Mouse (Mus musculus) thymus, adult 2 months (tissue): Measurements from ENCODE around the gene Med24.

Experiments used
- CTCF ChIP-seq: fragments of 200-500 bp; IDR thresholded peaks from 2 replicates; pipeline ENCODE4 v1.5.1; 2012; ENCODE audit warnings: mild to moderate bottlenecking, control low read depth, low read length, moderate library complexity, borderline replicate concordance; ENCODE audit not compliant: control insufficient read depth, poor library complexity, insufficient read depth; ENCODE audit errors: extremely low read depth
- POLR2A ChIP-seq: fragments of 200-500 bp; IDR thresholded peaks from 2 replicates; pipeline ENCODE4 v1.6.1; 2012; ENCODE audit warnings: mild to moderate bottlenecking, low read length, control low read depth, moderate library complexity; ENCODE audit not compliant: control insufficient read depth, poor library complexity, insufficient read depth; ENCODE audit errors: extremely low read depth

DNA sequence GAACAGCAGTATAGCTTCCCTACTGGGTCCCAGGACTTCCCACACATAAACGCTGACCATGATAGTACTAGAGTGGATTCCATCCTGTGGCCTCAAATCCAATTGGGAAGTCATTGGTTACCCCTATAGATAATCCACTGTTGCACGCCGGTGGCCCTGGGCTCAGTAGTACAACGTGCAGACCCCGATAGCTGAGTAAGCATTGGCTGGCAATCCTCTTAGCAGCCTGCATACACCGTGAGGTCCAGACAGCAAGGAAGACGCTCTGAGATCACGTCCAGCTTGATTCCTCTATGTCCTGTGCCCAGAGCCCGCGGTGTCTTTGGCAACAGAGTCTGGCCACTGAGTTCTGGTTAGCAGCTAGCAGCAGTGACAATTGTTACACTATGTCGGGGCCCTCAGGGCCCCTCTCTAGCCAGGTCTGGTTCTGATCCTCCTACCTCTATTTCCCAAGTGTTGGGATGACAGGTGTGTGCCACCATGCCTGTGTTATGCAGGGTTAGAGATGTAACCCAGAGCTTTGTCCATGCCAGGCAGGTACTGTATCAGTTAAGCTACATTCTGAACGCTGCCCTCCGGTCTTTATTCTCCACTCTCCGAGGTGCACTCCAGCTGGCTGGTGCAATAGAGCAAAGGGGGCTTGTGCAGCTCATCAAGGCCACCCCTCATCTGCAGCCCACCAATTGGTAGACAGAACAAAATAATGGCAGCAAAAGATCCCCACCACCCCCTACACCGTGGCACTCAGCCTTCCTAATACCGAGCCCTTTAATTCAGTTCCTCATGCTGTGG lies 30.2 kb downstream of the Med24 start:
- no peak for TF ChIP-seq POLR2A
- no peak for TF ChIP-seq CTCF
